Mouse (Mus musculus) megakaryocyte, embryonic 14.5 days (primary cell): Measurements from ENCODE around the gene Pglyrp1.

ENCODE experiments used
- FLI1 ChIP-seq: IDR thresholded peaks from 2 replicates; pipeline ENCODE4 v1.6.1; 2012; ENCODE audit warnings: low read length, inconsistent platforms, mixed read lengths
- GATA1 ChIP-seq: IDR thresholded peaks from 3 replicates; pipeline ENCODE4 v1.6.1; 2012; ENCODE audit warnings: mixed read lengths, low read length, inconsistent platforms, borderline replicate concordance

DNA sequence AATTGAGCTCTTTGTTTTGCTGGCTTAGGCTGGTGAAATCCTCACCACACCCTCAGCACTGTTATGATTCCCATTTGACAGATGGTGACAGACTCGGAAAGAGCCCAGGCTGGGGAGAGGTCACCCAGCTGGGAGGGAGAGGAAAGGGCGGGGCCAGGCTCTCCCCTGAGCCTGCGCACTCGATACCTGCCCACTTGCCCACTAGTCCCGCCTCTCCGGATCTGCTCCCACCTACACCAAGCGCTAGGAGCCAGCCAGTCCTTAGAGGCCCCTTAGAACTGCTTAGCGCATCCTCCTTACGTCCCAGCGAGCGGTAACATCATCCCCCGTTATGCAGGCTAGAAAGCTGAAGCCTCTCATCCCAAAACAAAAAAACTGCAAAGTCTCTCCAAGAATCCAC is 49.9 kb downstream of the Pglyrp1 start:
- TF ChIP-seq GATA1 (no peak), FLI1 (no peak)
